Mouse (Mus musculus): ENCODE results near the gene Zfp763. TPM values are rescaled to one million over a fixed set of nuclear protein-coding genes. Genes with fewer than 3 reads are reported as not detected.
A peak's percentile ranks its signal among the peaks of the same experiment; 100 is the strongest.
"Not testable (repeated sequence)": the region's sequence is repeated elsewhere in the genome, so short reads cannot be mapped to it uniquely, and the experiment has no call there.

The Zfp763 gene
- 1 to 10 TPM; 2.0 to 5.4 (median 4.4) TPM for total RNA-seq (2022)

DNA sequence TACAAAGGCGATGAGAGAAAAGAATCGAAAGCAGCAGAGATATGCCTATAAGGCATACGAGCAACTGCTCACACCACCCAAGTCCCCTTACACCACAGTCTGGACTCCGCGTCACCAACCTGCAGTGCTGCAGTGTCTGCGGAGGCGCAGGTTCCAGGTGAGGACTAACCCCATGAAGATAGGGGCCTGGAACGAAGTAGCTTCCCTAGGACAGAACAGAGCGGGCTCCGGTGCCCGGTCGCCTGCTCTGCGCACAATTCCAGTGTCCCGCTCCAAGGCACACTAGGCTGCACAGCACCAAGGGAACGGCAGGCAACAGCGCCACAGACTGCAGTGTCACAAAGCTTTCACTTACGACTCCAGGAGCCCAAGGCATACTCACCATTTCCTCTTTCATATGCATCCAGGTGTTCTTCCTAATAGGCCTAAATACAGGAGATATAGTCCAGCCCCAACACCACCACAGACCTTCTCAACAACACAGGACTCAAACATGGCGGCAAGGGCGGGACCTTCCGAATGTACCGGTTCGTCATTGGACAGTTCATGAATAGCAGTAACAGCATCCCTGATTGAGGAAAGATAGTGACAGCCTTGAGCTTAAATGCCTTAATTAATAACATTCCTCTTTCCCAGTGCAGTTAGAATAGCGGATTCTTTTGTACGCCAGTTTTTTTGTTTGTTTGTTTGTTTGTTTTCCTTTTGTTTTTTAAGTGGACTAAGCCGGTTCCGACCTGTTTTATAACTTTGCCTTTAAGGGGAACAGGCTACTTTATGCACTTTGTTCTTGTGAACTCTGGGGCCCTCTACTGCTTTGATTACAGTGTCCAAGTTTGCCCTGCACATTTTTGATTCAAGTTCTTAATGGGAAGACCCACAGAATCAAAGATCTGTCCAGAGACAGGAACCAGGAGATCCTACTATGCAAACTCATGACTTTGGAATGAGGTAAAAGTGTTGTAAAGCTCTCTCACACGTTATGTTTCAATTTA, at the start of gene Zfp763:
Gene Zfp763 (minus strand): TSS at position 503 of the 992 bp plus-strand sequence.
- peak; percentile 85 for DNase-seq (ENCODE audit: low spot score)

DNA sequence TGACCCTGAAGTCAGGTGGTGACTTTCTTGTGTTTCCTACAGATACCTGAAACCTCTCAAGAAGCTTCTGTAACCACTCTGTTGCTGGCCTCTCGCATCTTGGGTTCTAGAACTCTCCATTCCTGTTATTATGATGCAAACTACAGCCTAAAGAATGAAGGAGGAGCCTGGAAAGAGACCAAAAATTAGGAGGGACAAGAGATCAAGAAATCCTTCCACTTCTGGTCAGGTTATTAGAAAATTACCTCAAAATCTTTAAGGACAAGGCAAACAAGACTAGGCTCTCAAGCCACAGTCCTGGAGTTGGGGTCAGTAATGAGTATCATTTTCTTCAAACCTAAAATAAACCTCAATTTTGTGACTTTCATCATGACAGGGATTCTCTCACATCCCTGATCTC, 34.8 kb upstream of the Zfp763 start, which contains the start of gene 4921501E09Rik:
Gene 4921501E09Rik (minus strand): TSS at position 101 of the 400 bp plus-strand sequence.
- DNase-seq (ENCODE audit: low spot score), result no peak

DNA sequence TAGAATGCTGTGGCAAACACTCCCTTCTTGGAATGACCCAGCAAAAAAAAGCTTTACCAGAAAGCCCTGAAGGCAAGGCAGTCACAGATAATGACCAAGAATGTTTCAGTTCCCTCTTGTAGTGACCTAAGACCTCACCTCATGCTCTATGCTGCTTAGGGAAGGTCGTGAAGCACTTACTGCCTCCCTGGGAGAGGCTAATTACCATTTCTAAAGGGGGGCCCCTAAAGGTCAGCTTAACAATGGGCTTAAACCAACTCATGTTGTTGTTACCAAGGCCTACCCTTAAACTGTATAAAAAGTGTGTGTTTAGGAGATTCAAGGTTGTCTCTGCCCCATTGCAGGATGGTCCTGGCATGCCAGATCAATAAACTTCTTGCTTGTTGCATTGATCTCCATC, 29.8 kb upstream of the Zfp763 start:
- no peak for DNase-seq (ENCODE audit: low spot score)

DNA sequence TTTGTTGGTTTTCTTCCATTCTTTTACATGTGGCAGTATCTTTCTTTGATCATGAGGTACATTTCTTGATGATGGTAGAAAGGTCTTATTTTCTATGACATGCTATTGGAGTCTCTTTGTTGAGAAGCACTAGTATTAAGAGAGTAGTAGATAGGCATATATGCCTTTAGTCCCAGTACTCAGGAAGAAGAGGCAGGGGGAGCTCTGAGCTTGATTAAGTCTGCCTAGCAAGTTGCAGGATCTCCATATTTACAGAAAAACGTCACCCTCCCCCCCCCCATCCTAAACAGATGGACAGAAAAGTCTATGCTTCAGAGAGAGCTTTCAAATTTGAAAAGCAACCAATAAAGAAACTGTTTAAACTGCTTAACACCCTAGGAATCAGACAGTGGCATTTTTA, 25.6 kb upstream of the Zfp763 start:
- no peak for DNase-seq (ENCODE audit: low spot score)

DNA sequence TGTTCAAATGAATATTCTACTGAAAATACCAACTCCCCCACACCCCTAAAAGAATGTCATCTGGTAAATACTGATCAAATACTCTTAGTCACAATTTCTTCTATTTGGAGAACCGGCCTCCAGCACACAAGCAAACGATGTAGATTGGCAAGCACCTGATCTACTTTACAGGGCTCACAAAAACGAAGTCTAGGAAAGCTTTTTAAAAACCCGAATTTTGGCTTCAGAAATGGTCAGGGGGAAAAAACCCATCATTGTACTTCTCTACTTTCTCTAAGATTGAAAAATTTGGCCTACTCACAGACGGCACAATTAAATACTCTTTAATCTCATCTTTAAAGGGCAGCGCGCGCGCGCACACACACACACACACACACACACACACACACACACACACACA, 826 bp downstream of the Zfp763 start:
- DNase-seq (ENCODE audit: low spot score), result no peak

DNA sequence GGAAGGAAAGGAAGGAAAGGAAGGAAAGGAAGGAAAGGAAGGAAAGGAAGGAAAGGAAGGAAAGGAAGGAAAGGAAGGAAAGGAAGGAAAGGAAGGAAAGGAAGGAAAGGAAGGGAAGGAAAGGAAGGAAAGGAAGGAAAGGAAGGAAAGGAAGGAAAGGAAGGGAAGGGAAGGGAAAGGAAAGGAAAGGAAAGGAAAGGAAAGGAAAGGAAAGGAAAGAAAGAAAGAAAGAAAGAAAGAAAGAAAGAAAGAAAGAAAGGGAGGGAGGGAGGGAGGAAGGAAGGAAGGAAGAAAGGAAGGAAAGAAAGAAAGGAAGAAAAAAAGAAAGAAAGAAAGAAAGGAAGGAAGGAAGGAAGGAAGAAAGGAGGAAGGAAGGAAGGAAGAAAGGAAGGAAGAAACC, 12.8 kb downstream of the Zfp763 start:
- not testable (repeated sequence) for DNase-seq (ENCODE audit: low spot score)

DNA sequence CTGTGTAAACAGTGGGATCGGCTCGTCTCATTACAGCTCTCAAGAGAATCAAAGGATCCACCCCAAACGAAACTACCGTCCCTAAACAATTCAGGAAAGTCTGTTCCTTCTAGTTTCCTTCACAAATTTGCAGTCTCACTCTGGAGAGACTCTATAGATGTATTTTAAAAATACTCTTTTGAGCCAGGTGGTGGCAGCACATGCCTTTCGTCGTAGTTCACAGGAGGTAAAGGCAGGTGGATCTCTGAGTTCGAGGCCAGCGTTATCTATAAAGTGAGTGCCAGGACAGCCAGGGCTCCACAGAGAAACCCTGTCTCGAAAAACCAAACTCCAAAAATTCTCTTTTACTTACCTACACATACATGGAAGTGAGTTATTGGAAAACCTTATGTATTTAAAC, 24.9 kb downstream of the Zfp763 start:
- no peak for DNase-seq (ENCODE audit: low spot score)

DNA sequence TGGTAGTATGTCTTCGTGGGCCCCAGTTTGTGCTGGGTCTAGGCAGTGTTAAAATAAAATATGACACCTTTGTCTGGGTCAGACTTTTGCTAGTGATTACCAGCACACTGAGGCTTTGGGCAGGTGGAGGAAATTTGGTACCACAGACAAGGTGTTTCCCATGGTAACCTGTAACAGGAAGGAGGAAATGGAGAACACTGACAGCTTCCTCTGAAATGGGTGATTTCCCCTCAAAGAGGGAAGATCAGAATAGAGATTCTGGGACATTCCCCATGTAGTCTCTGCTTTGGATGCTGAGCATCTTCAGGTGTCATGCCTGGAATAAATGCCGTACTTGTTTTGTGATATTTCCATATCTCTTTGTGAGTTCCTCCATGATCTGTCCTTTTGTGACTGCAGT, 34.7 kb downstream of the Zfp763 start:
- DNase-seq (ENCODE audit: low spot score), result no peak

DNA sequence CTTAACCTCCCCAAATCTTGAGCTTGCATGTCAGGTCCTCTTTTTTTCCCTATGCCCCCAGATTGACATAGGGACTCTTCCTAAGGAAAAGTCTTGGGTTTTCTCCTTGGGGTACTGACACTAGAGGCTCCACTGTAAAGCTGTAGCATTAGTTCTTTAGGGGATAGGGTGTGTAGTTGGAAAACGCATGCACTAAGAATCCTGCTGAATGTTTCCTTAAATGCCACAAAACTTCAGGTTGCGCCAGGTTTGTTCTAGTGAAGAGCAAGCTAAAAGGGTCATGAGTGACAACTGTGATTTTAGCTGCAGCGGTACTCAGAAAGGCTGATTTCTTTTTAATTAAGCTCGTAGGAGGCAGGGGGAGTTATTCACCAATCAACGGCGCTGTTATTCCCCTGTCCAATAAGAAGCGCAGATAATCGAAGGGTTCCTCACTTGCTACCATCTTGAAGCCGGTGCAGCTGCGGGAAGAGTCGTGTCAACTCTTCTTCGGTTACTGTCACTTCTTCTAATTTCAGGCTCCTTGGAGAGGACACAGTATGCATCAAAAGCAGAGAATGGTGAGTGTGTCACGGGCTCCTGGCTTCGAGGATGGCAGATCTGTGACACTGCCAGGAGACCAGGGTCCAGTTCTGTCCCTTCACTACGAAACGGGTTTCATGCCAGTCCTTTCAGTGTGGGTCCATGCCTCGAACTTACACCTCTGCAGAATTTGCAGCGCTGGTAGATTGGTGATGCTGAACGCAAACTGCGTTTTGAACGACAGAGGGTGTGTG, 40.3 kb downstream of the Zfp763 start, which contains the start of gene Zfp952:
Gene Zfp952 (plus strand): TSS at position 431 of the 776 bp plus-strand sequence.
- DNase-seq (ENCODE audit: low spot score), result peak; percentile 96

DNA sequence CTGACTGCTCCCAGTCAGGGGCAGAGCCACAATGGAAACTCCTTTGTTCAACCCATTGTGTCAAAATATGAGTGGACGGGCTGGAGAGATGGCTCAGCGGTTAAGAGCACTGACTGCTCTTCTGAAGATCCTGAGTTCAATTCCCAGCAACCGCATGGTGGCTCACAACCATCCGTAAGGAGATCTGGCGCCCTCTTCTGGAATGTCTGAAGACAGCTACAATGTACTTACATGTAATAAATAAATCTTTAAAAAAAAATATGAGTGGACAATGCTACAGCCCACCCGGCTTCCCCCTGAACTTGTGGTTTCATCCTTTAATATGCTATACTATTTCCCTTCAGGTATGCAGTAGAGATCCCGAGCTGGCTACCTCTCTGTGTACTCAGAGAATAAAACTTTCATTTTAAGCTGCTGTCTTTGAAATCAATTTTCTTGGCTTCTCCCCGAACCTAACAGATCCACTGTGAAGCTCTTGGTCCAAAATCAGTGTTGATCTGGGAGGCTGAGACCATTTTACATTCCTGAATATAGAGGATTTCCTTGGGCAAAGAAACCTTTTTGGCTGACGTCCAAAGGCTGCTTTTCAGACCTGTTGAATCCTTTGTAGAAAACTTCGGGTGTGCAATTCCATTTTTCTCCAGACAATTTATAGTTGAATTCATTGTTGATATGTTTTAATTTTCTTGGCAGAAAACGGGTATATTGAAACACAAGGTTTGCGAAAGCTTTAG, 41.1 kb downstream of the Zfp763 start:
- DNase-seq (ENCODE audit: low spot score), result no peak

DNA sequence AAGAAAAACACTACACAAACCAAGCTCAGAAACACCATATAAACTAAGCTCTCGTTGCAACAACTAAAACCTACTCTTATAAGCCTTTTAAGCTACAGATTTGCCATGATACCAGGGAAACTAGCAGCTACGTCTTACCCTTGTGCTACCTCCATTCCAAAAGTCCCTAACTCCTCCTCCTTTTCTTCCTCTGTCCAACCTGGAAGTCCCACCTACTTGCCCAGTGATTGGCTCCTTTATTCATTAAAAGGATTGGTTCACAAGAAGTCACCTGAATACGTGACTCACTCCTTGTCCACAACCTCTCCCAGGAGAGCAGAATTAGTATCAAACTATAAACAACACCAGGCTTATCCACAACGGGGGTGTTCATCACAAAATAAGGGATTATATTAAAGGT, 46.9 kb downstream of the Zfp763 start:
- DNase-seq (ENCODE audit: low spot score), result no peak

DNA sequence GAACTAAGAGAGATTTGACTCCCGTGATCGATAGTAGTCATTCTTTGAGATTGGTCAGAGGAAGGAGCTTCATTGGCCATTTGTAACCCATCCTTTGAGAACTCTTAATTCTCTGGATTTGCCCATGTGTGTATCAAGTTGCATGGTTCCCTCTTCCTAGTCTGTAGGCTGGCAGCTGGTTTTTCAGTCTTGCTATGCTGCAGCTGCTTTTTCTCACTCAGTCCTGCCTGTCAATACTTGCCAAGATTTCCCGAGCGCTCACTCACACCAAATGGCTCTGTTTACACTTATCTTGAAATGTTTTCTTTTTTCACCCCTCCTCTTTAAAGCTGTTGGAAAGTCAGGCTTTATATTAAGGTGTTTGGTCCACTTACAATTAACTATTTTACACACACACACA, 51.8 kb downstream of the Zfp763 start:
- no peak for DNase-seq (ENCODE audit: low spot score)

Other genes with a start within 250 kb of the Zfp763 start
- 10 to 100 TPM; 28.7 to 30.8 (median 29.3) TPM for gene Zfp871, start 245.1 kb downstream of the Zfp763 start, total RNA-seq (2022)
- gene Zfp811, start 223.5 kb downstream of the Zfp763 start, total RNA-seq (2022), result under 1 TPM; 0.16 to 0.38 (median 0.25) TPM
- gene Zfp799, start 203.1 kb downstream of the Zfp763 start, total RNA-seq (2022), result 10 to 100 TPM in 2 of 4 experiments, 1 to 10 TPM in 2; 5.9 to 12.0 (median 9.9) TPM
- 1 to 10 TPM; 6.3 to 9.0 (median 7.5) TPM for gene Zfp870, start 141.8 kb downstream of the Zfp763 start, total RNA-seq (2022)
- gene Cyp4f14, start 116.1 kb downstream of the Zfp763 start, total RNA-seq (2022), result under 1 TPM in 2 of 4 experiments, not detected in 2; 0.11 to 0.72 TPM
- gene Cyp4f13, start 86.0 kb downstream of the Zfp763 start, total RNA-seq (2022), result 10 to 100 TPM in 2 of 4 experiments, 1 to 10 TPM in 2; 7.7 to 15.3 (median 9.5) TPM
- 1 to 10 TPM; 2.0 to 2.9 (median 2.4) TPM for gene Zfp472, start 67.6 kb downstream of the Zfp763 start, total RNA-seq (2022)
- gene Zfp952, start 40.3 kb downstream of the Zfp763 start, total RNA-seq (2022), result 1 to 10 TPM; 7.0 to 7.4 (median 7.1) TPM
- gene 4921501E09Rik, start 34.7 kb upstream of the Zfp763 start, total RNA-seq (2022), result not detected
- 1 to 10 TPM; 4.2 to 7.0 (median 4.8) TPM for gene Zfp563, start 55.9 kb upstream of the Zfp763 start, total RNA-seq (2022)
- gene Morc2b, start 106.3 kb upstream of the Zfp763 start, total RNA-seq (2022), result under 1 TPM in 3 of 4 experiments, not detected in 1; 0.05 to 0.19 (median 0.12) TPM
- not detected for gene Olfr55, start 135.0 kb upstream of the Zfp763 start, total RNA-seq (2022)
- gene Olfr239, start 157.9 kb upstream of the Zfp763 start, total RNA-seq (2022), result not detected
- under 1 TPM; 0.11 to 0.50 (median 0.23) TPM for gene Olfr1564, start 188.3 kb upstream of the Zfp763 start, total RNA-seq (2022)
- 10 to 100 TPM in 1 of 4 experiments, 1 to 10 TPM in 3; 7.2 to 10.2 (median 8.7) TPM for gene Zfp955a, start 221.7 kb upstream of the Zfp763 start, total RNA-seq (2022)
- under 1 TPM in 1 of 4 experiments, not detected in 3; 0.05 TPM for gene Olfr63, start 231.3 kb upstream of the Zfp763 start, total RNA-seq (2022)